Mouse (Mus musculus): ENCODE measurements around the gene Ptprm. TPM values are rescaled to one million over a fixed set of nuclear protein-coding genes. Genes with fewer than 3 reads are reported as not detected.

Ptprm gene
- polyA plus RNA-seq, 1 experiment from 2014 or later, result 1.4 TPM

- TF ChIP-seq EP300 (IDR thresholded peaks at IDR 0.05; ENCODE audit: low read depth) (no peak), CTCF (IDR thresholded peaks at IDR 0.05; ENCODE audit: low read depth) (no peak)
- WGBS (ENCODE audit: insufficient replicate concordance), result 83% methylated on average over 6 of the region's 6 CpGs
- no peaks in the 10 kb centered on the region for H3K9me3 ChIP-seq (ENCODE audit: low read length)
- no peaks in the 10 kb centered on the region for H3K36me3 ChIP-seq (replicated peaks; ENCODE audit: insufficient read depth, low read length)
- H3K9ac ChIP-seq (replicated peaks), result no peak overlapping the region
- H3K27me3 ChIP-seq (ENCODE audit: insufficient read depth, low read length), result no peaks in the 10 kb centered on the region
- no peaks in the 10 kb centered on the region for H3K4me1 ChIP-seq (ENCODE audit: insufficient read depth)
- no peak overlapping the region for H3K27ac ChIP-seq (ENCODE audit: low read depth)
- no peak overlapping the region for H3K4me3 ChIP-seq (ENCODE audit: low read depth, low read length)
- ATAC-seq, result no peak
- DNase-seq, result no peak
- H3K4me2 ChIP-seq (ENCODE audit: low read depth, low read length), result no peak overlapping the region
Measured at GRCm38 (mm10) chr17:67011836-67012583, 342.2 kb downstream of the Ptprm start.

- Histone ChIP-seq H3K9me3 (ENCODE audit: low read length) (peaks cover 4% of the 10 kb centered on the region; the same call in 1 of the 2 replicates), H3K4me2 (ENCODE audit: low read depth, low read length) (no peak overlapping the region), H3K27me3 (ENCODE audit: insufficient read depth, low read length) (no peaks in the 10 kb centered on the region), H3K36me3 (replicated peaks; ENCODE audit: insufficient read depth, low read length) (no peaks in the 10 kb centered on the region), H3K9ac (replicated peaks) (no peak overlapping the region), H3K27ac (ENCODE audit: low read depth) (no peak overlapping the region), H3K4me1 (ENCODE audit: insufficient read depth) (no peaks in the 10 kb centered on the region), H3K4me3 (ENCODE audit: low read depth, low read length) (no peak overlapping the region)
- no peak for ATAC-seq
- TF ChIP-seq EP300 (IDR thresholded peaks at IDR 0.05; ENCODE audit: low read depth) (no peak), CTCF (IDR thresholded peaks at IDR 0.05; ENCODE audit: low read depth) (no peak)
- no peak for DNase-seq
- 68% methylated on average over 4 of the region's 4 CpGs for WGBS (ENCODE audit: insufficient replicate concordance)
Measured at GRCm38 (mm10) chr17:67010136-67010535, 344.1 kb downstream of the Ptprm start.

GRCm38 (mm10) chr17:67008137-67008536 lies 346.1 kb downstream of the Ptprm start:
- no peaks in the 10 kb centered on the region for H3K4me1 ChIP-seq (ENCODE audit: insufficient read depth)
- 84% methylated on average over 9 of the region's 9 CpGs for WGBS (ENCODE audit: insufficient replicate concordance)
- ATAC-seq (no peak), DNase-seq (no peak)
- H3K4me2 ChIP-seq (ENCODE audit: low read depth, low read length), result no peak overlapping the region
- peaks cover 4% of the 10 kb centered on the region; the same call in 1 of the 2 replicates for H3K9me3 ChIP-seq (ENCODE audit: low read length)
- H3K27ac ChIP-seq (ENCODE audit: low read depth), result no peak overlapping the region
- no peak overlapping the region for H3K9ac ChIP-seq (replicated peaks)
- no peak for TF ChIP-seq EP300 (IDR thresholded peaks at IDR 0.05; ENCODE audit: low read depth)
- no peak for TF ChIP-seq CTCF (IDR thresholded peaks at IDR 0.05; ENCODE audit: low read depth)
- no peaks in the 10 kb centered on the region for H3K36me3 ChIP-seq (replicated peaks; ENCODE audit: insufficient read depth, low read length)
- no peak overlapping the region for H3K4me3 ChIP-seq (ENCODE audit: low read depth, low read length)
- no peaks in the 10 kb centered on the region for H3K27me3 ChIP-seq (ENCODE audit: insufficient read depth, low read length)

- WGBS (ENCODE audit: insufficient replicate concordance), result 75% methylated on average over 14 of the region's 14 CpGs
- Histone ChIP-seq H3K27ac (ENCODE audit: low read depth) (no peak overlapping the region), H3K9ac (replicated peaks) (no peak overlapping the region), H3K36me3 (replicated peaks; ENCODE audit: insufficient read depth, low read length) (no peaks in the 10 kb centered on the region), H3K4me1 (ENCODE audit: insufficient read depth) (no peaks in the 10 kb centered on the region), H3K27me3 (ENCODE audit: insufficient read depth, low read length) (no peaks in the 10 kb centered on the region), H3K9me3 (ENCODE audit: low read length) (peaks cover 4% of the 10 kb centered on the region; the same call in 1 of the 2 replicates), H3K4me3 (ENCODE audit: low read depth, low read length) (no peak overlapping the region), H3K4me2 (ENCODE audit: low read depth, low read length) (no peak overlapping the region)
- ATAC-seq (no peak), DNase-seq (peak; percentile 23)
- no peak for TF ChIP-seq EP300 (IDR thresholded peaks at IDR 0.05; ENCODE audit: low read depth)
- no peak for TF ChIP-seq CTCF (IDR thresholded peaks at IDR 0.05; ENCODE audit: low read depth)
Measured at GRCm38 (mm10) chr17:67006740-67007385, 347.4 kb downstream of the Ptprm start.

- no peak overlapping the region for H3K4me3 ChIP-seq (ENCODE audit: low read depth, low read length)
- H3K27me3 ChIP-seq (ENCODE audit: insufficient read depth, low read length), result no peaks in the 10 kb centered on the region
- no peaks in the 10 kb centered on the region for H3K4me1 ChIP-seq (ENCODE audit: insufficient read depth)
- no peaks in the 10 kb centered on the region for H3K36me3 ChIP-seq (replicated peaks; ENCODE audit: insufficient read depth, low read length)
- ATAC-seq (no peak), DNase-seq (no peak)
- TF ChIP-seq CTCF (IDR thresholded peaks at IDR 0.05; ENCODE audit: low read depth) (no peak), EP300 (IDR thresholded peaks at IDR 0.05; ENCODE audit: low read depth) (no peak)
- peaks cover 9% of the 10 kb centered on the region for H3K9me3 ChIP-seq (ENCODE audit: low read length)
- WGBS (ENCODE audit: insufficient replicate concordance), result 78% methylated on average over 2 of the region's 2 CpGs
- no peak overlapping the region for H3K9ac ChIP-seq (replicated peaks)
- H3K27ac ChIP-seq (ENCODE audit: low read depth), result no peak overlapping the region
- H3K4me2 ChIP-seq (ENCODE audit: low read depth, low read length), result no peak overlapping the region
Measured at GRCm38 (mm10) chr17:66996882-66997281, 357.4 kb downstream of the Ptprm start.

GRCm38 (mm10) chr17:66996016-66996415 lies 358.2 kb downstream of the Ptprm start:
- Histone ChIP-seq H3K4me3 (ENCODE audit: low read depth, low read length) (no peak overlapping the region), H3K9ac (replicated peaks) (no peak overlapping the region), H3K27me3 (ENCODE audit: insufficient read depth, low read length) (no peaks in the 10 kb centered on the region), H3K9me3 (ENCODE audit: low read length) (peaks cover 9% of the 10 kb centered on the region), H3K4me2 (ENCODE audit: low read depth, low read length) (no peak overlapping the region), H3K36me3 (replicated peaks; ENCODE audit: insufficient read depth, low read length) (no peaks in the 10 kb centered on the region), H3K4me1 (ENCODE audit: insufficient read depth) (no peaks in the 10 kb centered on the region), H3K27ac (ENCODE audit: low read depth) (no peak overlapping the region)
- ATAC-seq, result no peak
- WGBS (ENCODE audit: insufficient replicate concordance), result 85% methylated on average over 6 of the region's 6 CpGs
- no peak for TF ChIP-seq CTCF (IDR thresholded peaks at IDR 0.05; ENCODE audit: low read depth)
- TF ChIP-seq EP300 (IDR thresholded peaks at IDR 0.05; ENCODE audit: low read depth), result no peak
- no peak for DNase-seq
